Mouse (Mus musculus): ENCODE measurements at regions not wholly inside any gene's neighbourhood (a gene's known extent, or its start where the extent isn't known, plus 50 kb on each side); places are given as distances from the start of the nearest gene placed in this dataset.

DNA sequence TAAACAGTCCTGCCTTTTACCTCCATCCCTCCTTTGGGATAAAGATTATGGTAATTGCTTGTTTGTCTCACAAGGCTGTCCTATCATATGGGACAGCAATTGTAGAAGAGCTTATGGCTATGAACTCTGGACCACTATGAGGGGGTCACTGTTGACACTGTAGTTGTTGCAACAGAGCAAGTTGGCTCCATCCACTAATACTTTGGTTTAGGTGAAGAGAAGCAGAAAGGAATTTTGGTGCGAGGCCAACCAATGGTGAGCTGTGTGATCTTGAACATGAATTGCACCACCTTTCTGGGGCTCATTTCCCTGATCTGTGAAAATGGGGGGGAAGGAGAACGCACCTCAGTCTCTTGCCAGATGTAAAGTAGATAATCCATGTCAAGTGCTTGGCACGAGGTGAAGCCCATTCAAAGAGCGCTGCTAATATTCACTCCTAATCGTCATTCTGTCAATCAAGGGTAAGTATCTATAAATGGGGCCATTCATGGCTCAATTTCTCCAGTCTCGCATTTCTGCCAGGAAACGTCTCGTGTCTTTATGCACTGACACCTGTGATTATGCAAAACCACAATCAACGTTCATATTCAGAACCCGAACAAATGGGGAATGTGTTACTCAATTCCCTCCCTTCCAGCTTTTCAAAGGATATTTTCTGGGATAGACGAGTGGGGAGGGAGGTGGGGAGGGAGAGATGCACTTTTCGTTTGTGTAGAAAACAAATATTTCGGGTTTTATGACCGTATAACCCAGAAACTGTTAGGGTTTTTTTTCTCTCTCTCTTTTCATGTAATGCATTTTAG, 133.3 kb upstream of the Jun start:
- no peak for DNase-seq (ENCODE audit: low spot score in 2 of 2)

- no peak for DNase-seq (ENCODE audit: low spot score in 2 of 2)
These were observed 133.8 kb upstream of the Jun start for GRCm38 (mm10) chr4:95185916-95186200.

- no peak for DNase-seq (ENCODE audit: low spot score in 2 of 2)
These were observed 136.1 kb upstream of the Jun start for GRCm38 (mm10) chr4:95188107-95188506.

GRCm38 (mm10) chr4:95191654-95192406, 139.8 kb upstream of the Jun start:
- DNase-seq (ENCODE audit: low spot score in 2 of 2) = no peak

- no peak for DNase-seq (ENCODE audit: low spot score in 2 of 2)
These were observed 140.5 kb upstream of the Jun start for GRCm38 (mm10) chr4:95192562-95192961.

- no peak for DNase-seq (ENCODE audit: low spot score in 2 of 2)
These were observed 141.0 kb upstream of the Jun start for GRCm38 (mm10) chr4:95193028-95193427.

- DNase-seq (ENCODE audit: low spot score in 2 of 2) = no peak
These were observed 141.5 kb upstream of the Jun start for GRCm38 (mm10) chr4:95193473-95193872.

- no peak for DNase-seq (ENCODE audit: low spot score in 2 of 2)
These were observed 142.8 kb upstream of the Jun start for GRCm38 (mm10) chr4:95194621-95195455.

DNA sequence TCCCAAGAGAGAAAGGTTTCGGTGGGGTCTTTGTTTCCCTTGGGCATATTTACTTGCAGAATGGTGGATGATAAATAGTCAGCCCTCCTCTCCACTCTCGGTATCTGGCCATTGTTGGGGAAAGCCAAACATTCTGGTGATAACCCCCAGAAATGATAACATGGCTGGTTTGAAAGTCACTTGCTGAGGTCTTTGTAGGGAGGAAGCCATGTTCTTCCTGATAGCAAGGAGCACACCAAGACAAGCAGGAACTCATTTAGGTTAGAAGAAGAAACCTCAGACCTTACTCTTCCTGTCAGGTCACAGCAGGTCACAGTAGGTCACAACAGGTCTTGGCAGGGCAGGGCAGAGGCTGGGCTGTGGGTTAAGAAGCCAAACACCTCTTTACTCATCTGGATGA, 144.1 kb upstream of the Jun start:
- no peak for DNase-seq (ENCODE audit: low spot score in 2 of 2)

DNA sequence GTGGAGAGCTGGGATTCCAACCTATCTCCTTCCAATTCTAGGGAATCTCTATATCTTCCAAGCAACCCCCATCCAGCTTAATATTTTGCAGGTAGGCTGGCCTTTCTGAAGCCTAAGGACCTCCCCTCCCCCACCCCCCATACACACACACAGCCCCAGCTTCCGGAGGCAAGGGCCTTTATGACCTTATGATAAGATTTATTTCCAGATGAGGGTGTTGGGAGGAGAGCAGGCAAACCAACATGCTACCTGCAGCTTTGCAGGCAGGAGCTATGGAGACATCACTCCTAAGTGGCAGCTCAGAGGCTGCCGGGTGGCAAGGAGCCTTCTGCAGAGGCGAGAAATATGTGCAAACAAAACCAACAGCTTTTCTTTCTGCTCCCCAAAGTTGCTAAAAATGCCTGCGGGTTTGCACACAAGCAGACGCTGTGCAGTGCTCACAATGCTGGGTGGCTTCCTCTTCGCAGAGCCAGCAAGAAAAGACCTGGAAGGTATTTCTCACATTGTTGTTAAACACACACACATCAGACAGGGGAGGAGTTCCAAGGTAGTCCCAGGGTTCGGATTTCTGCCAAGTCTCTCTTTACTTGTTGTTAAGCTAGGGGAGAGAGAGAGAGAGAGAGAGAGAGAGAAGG, 145.2 kb upstream of the Jun start:
- DNase-seq (ENCODE audit: low spot score in 2 of 2) = peak in 1 of 2 experiments; percentile 16

DNA sequence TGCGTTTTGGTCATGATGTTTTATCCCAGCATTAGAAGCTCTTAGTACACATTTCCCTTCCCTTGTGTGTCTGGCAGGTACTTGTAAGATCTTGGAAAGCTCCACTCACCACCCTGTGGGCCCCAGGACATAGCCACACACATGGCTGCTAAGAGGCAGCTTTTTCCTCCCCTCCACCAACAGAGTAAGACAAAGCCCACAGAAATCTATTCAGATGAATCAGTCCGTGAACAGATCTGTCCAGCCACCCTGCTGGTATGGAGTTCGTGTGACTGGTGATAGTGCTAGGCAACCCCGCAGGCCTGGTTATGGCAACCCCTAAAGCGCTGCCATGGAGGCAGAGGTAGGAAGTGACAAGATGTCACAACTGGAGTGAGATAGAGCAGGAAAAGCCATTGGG, 147.4 kb upstream of the Jun start:
- no peak for DNase-seq (ENCODE audit: low spot score in 2 of 2)

DNA sequence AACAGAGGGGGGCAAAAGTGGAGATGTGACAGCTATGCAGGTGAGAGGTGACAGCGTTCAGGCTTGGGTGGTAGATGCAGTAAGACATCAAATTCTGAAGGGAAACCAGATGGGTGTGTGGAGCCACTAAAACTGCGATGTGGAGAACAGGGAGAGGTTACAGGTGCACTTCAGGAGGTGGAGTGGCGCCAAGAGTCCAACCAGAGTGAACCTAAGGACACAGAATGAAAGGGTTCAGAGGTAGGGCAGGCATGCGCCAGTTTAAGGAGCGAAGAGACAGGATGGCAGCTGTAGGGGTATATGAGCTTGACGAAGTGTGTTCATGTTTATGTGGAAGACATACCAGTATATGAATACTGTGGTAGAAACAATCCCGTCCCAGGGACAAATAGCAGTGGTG, 148.1 kb upstream of the Jun start:
- no peak for DNase-seq (ENCODE audit: low spot score in 2 of 2)

DNA sequence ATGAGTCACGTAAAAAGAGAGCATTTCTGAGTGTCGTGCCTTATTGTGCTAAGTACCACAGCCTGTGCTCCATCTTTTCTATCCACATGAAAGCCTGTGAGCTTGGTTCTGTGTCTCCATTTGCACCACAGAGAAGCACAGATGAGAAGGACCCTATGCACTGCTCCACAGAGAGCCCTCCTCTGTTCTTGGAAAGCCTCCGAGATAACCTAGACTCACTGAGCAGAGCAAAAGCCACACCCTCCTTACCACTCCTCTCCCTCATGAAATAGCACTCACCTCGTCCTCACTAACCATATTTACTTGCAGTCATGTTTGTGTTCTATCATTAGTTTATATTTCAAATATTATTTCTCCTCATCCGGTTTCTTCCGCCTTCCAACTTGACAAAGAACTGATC, 150.5 kb upstream of the Jun start:
- DNase-seq (ENCODE audit: low spot score in 2 of 2) = no peak

- no peak for DNase-seq (ENCODE audit: low spot score in 2 of 2)
These were observed 151.6 kb upstream of the Jun start for GRCm38 (mm10) chr4:95203577-95203976.

- DNase-seq (ENCODE audit: low spot score in 2 of 2) = no peak
These were observed 153.3 kb upstream of the Jun start for GRCm38 (mm10) chr4:95205372-95205771.

DNA sequence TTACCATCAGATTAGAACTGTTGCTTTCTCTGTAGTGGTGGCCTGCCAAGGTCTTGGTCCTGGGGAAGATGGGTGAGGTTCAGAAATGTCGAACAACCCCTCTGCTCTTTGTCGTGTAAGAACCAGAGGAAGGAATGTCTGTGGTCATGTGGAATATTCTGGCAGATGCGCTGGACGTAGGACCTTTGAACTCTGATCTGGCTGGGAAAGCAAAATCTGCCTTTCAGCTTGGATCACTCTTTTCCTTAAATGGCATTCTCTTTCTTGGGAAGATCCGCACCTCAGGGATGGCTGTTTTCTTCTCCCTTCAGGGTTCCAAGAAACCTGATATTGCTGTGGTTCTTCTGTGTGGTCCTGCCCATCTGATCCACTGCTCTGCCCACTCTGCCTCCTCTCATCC, 155.8 kb upstream of the Jun start:
- no peak for DNase-seq (ENCODE audit: low spot score in 2 of 2)

GRCm38 (mm10) chr4:95208827-95209226, 156.8 kb upstream of the Jun start:
- no peak for DNase-seq (ENCODE audit: low spot score in 2 of 2)

DNA sequence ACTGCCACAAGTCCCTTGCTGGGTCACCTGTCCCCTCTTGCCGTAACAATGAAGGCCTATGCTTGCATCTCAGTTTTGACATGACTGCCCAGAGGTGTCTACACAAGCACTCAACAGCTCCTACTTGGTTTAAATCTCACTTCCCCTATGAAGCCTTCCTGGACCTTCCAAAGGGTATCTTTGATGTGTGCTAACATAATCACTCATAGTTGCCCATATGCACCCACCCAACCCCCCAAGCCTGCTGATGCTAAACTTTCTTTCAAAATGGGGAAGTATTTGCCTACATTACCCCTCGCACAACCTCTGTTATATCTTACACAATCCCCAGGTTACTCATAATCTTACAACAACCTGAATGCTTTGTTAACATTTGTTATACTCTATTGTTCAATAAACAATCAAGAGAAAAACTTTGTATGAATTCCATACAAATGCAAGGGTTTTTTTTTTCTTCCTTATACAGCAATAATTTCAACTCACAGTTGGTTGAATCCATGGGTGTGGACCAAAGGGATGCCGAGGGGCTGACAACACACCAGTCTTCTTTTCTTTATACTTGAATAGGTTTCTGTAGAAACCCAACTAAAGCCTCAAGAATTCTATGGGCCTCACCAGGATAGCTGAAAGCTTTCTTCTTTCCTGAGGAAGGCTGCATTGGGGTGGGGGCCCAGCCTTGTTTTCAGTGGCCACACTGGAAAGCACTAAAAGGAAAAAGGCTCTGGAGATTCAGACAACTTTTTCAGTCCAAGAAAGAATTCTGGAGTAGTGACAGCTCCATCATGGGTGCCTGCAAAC, 157.5 kb upstream of the Jun start:
- DNase-seq (ENCODE audit: low spot score in 2 of 2) = no peak

- no peak for DNase-seq (ENCODE audit: low spot score in 2 of 2)
These were observed 160.5 kb upstream of the Jun start for GRCm38 (mm10) chr4:95212561-95212960.

DNA sequence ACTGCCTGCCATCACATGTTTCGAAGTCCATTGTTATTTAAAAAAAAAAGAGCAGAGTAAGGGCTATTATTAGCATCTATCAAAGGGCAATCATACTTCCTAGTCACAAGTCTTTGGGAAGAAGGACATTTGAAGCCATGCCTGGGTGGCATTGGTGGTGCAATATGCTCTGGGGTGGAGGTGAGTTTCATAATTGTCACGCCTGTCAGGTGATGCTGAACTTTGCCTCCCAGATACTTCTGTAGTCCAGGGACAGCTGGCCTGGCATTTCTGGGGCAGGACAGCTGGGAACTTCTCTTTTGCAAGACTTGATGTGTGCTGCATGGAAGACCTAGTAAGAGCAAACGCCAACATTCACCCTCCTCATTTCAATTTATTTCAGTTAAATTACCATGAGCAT, 161.0 kb upstream of the Jun start:
- DNase-seq (ENCODE audit: low spot score in 2 of 2) = no peak

DNA sequence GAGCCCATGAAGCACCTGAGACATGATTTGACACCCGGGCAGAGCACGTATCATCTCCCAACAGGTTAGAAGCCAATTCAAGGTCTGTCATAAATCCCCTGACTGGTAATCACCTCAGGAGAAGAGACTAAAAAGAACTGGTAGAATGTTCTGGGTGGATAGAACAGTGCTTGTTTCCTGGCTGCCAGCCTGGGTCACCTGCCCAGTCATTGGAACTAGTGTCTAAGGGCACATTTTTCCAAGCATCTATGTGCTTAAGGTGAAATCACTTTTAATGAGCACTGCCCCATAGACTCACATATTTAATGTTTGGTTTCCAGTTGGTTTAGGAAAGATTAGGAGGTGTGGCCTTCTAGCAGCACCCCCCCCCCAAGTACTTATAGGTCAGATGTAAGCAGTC, 162.0 kb upstream of the Jun start:
- no peak for DNase-seq (ENCODE audit: low spot score in 2 of 2)

Data from layer of hippocampus, adult 8-10 months (tissue).